Mouse (Mus musculus): ENCODE data around the gene Myo15b. TPM values are rescaled to one million over a fixed set of nuclear protein-coding genes. Genes with fewer than 3 reads are reported as not detected.

Myo15b gene
- polyA plus RNA-seq (2014; fragmentation: Illumina TruSeq; extraction: RNeasy Lipid Tissue Mini Kit (QIAGEN cat#74804); ENCODE audit: low read depth, low replicate concordance), result 1.1 TPM

DNA sequence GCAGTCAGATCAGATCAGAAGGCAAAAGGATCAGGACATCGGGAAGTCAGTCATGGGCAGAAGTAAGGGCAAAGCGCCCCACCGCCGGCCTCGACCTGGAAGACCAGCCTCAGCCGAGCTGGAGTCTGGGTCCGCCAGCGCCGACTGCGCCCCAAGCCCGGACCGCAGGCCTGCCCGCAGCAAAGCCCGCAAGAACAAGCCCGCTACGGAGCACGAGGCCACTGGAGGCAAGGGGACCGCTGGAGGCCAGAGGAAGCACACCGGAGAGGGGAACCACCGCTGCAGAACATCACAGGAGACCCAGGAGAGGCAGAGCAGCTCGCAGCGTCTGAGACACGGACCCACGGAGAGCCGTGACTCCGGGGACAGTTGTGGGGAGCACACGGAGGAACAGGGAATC, at the start of gene Myo15b:
TSS of gene Myo15b (plus strand) at position 53 of the 400 bp plus-strand sequence.

DNA sequence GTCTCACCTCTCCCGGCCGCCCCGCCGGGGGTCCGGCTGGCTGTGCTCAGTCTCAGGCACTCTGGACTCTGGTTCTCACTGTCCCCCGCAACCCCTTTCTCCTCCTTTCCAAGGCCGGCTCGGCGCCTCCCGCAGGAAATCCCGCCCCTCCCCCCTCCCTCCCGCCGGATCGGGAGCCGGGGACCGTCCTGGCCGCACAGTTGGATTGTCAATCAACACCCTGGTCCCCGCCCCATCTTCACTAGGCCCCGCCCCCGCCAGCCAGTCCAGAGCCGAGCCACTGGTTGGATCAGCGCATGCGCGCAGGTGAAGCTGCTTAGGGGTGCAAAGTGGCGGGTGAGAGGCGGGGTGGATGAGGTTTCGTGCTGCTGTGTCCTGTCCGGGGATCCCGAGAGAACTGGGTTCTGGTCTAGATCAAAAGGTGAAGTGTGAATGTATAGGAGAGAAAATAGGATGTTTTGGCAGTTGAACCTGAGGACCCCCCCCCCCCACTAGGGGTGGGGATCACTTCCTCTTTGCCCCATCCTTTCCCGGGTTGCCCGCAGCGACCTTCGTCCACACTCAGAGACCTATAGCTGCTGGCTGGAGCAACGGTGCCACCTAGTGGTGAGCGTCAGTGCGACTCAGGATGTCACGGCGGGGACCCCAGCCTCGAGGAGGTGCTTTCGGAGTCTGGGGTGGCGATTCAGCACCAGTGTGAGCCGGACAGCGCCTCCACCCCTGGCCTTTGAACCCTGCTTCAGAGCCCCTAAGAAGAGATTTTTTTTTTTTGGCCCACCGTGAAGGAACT, 44.5 kb upstream of the Myo15b start, which contains the start of gene Caskin2:
TSS of gene Caskin2 (minus strand) at position 133 of the 790 bp plus-strand sequence.

DNA sequence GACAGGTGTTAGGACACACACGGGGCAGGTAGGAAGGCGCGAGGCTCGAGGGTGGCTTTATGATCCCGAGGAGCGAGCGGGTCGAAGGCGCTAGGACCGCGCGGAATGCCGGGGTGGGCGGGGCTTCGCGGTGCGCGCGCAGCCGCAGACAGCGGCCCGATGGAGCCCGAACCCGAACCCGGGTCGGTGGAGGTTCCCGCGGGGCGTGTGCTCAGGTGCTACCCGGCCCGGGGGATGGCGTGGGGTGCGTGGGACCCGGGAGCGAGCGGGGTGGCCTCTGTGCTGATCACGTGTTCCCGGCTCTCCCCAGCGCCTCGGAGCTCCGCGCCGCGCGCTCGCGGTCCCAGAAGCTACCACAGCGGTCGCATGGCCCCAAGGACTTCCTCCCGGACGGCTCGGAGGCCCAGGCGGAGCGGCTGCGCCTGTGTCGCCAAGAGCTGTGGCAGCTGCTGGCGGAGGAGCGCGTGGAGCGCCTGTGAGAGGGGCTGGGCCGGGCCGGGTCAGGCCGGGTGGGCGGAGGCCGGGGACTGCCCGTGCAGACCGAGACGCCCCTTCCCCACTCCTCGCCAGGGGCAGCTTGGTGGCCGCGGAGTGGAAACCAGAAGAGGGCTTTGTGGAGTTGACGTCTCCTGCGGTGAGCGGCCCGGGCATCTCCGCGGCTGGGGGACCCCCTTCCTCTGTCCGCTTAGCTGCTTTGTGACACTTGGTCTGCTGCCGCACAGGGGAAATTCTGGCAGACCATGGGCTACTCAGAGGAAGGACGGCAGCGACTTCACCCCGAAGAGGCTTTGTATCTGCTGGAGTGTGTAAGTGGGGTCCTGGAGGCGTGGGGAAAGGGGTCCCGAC, 43.4 kb upstream of the Myo15b start, which contains the start of gene Tsen54:
TSS of gene Tsen54 (plus strand) at position 120 of the 846 bp plus-strand sequence.

DNA sequence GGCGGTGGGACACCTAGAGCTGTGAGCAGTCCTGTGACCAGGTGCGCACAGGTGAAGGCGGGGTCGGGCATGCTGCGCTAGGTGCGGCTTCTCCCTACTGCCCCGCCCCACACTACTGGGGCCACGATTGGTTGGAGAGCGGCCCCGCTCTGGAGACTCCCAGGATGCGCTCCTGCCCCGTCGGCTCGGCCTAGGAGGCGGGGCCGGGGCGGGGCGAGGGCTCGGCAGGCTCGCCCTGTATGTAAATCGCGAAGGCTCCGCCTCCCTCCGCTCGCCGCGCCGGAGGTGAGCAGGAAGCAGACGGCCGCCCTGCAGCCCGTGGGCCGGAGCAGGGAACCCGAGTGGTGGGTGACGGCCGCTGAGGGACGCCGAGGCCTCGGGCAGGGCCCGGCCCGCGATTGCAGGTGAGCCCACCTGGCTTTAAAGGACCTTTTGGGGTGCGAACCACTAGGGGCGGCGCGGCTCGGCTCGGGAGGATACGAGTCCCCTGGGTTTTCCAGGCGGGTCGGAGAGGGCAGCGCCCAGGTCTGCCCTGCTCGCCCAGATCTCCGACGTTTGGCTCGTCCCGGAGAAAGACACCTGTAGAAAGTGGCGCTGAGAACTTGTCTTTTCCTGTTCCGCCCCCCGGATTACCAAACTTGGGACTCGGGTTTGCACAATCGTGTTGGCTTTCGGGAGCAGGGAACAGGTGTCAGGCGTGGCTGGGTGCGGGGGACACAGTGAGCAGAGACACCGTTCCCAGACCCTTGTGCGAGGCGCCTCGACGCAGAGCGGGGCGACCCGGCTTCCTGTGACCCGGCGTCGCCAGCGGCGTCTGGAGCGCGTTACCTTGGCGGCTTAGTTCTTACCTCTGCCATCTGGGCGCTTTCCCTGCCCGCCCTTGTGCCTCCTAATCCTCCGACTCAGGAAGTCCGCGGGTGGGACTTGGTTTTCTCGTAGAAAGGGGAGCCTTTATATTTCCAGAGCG, 34.1 kb upstream of the Myo15b start, which contains the start of gene Llgl2:
TSS of gene Llgl2 (plus strand) at position 276 of the 967 bp plus-strand sequence.

DNA sequence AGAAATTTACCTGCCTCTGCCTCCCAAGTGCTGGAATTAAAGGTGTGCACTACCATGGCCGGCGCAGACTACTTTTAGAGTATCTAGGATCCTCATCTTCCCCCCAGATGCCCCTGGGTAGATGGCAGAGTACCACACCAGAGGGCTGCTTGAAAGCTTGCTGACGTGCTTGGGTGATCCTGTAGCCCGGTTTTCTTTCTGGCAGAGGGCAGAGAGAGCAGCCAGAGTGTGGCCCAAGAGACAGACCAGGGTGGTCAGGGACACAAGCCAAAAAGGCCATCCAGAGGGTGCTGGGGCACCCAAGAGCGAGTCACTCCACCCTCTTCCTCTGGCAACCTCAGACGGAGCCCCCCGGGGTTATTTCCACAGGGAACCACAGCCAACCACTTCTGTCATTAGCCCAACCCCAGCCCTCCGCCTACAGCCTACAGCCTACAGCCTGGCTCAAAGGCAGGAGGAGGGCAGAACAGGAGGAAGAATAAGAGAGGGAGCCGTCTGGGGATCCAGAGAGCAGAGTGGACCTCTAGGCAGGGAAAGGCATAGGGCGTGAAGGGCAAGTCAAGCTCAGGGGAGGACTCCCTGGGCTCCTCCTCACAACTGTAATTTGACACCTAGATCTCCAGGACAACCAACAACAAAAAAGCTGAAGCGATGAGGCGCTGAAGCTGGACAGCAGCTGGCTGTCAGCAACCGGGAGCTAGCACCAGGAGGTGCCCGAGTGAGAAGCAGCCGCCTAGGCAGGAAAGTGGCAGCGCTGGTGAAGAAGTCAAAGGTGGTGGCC, 41.5 kb downstream of the Myo15b start, which contains the start of gene Smim5:
TSS of gene Smim5 (plus strand) at position 481 of the 781 bp plus-strand sequence.

DNA sequence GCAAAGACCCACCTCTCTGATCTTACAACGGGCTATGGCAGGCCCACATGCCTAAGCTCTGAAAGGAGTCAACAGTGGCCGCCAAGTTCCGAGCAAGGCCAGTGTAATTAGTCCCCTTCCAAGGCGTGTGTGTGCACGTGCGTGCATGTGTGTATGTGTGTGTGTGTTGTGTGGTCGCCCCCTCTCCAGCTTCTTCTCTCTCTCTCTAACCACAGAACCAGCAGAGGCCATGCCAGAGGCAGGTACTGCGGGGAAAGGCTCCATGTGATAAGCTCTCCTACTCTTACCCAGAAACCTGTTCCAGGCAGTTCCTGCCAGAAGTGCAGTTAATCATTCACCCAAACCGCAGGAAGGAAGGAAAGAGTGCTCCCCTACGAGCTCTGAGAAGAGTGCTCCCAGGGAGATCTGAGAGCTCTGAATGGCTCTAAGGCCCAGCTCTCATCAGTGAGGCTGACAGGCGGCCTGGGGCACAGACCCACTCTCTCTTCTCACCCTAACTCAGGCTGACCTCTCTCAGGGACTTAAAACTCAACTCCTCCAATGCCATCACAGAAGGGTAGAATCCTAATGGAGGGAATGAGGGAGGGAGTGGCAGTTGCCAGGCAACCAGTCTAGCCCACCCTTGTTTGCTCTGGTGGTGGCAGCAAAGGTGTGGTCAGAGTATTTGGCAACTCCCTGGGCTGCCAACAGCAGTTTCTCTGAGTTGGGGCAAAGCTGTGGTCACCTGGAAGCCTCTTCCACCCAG, 53.6 kb downstream of the Myo15b start, which contains the start of gene Smim6:
TSS of gene Smim6 (plus strand) at position 386 of the 745 bp plus-strand sequence.

DNA sequence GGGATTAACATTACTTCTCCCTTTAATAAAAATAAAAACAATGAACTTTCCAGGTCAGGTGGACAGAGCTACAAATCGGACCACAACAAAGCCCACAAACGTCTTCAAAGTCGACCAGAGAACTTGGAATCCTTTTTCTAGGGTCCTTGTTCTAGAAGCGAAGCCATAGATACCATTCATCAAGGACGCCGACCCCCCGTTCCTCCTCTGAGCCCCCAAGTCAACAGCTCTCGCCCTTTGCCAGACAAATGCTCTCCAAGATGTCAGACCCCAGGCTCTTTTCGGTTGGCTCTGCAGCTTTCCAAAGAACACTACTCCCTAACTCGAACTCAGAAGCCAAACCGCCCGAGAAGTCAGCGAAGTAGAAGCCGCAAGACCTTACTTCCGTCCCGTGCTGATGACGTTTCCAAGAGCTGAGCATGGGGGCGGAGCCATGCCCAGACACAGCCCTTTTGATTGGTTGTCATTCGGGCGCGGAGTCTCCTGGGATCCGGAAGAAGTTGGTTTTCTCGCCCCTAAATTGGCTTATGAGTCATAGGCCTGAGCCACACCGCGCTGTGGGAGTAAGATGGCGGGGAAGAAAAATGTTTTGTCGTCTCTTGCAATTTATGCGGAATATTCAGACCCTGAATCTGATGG, 75.0 kb downstream of the Myo15b start, which contains the start of the genes Sap30bp and Recql5:
TSS of gene Sap30bp (plus strand) at position 175 of the 639 bp plus-strand sequence.
TSS of gene Recql5 (minus strand) at position 370 of the 639 bp plus-strand sequence.

Other genes starting within 250 kb of the Myo15b start
- 80.0 TPM for gene Mif4gd, start 245.4 kb upstream of the Myo15b start, polyA plus RNA-seq (2014; fragmentation: Illumina TruSeq; extraction: RNeasy Lipid Tissue Mini Kit (QIAGEN cat#74804); ENCODE audit: low read depth, low replicate concordance)
- gene Slc25a19, start 230.1 kb upstream of the Myo15b start, polyA plus RNA-seq (2014; fragmentation: Illumina TruSeq; extraction: RNeasy Lipid Tissue Mini Kit (QIAGEN cat#74804); ENCODE audit: low read depth, low replicate concordance), result 1.8 TPM
- 12.9 TPM for gene Grb2, start 149.8 kb upstream of the Myo15b start, polyA plus RNA-seq (2014; fragmentation: Illumina TruSeq; extraction: RNeasy Lipid Tissue Mini Kit (QIAGEN cat#74804); ENCODE audit: low read depth, low replicate concordance)
- gene Tmem94, start 93.0 kb upstream of the Myo15b start, polyA plus RNA-seq (2014; fragmentation: Illumina TruSeq; extraction: RNeasy Lipid Tissue Mini Kit (QIAGEN cat#74804); ENCODE audit: low read depth, low replicate concordance), result 1.6 TPM
- gene Caskin2, start 44.8 kb upstream of the Myo15b start, polyA plus RNA-seq (2014; fragmentation: Illumina TruSeq; extraction: RNeasy Lipid Tissue Mini Kit (QIAGEN cat#74804); ENCODE audit: low read depth, low replicate concordance), result 0.13 TPM
- gene Tsen54, start 43.7 kb upstream of the Myo15b start, polyA plus RNA-seq (2014; fragmentation: Illumina TruSeq; extraction: RNeasy Lipid Tissue Mini Kit (QIAGEN cat#74804); ENCODE audit: low read depth, low replicate concordance), result not detected
- gene Llgl2, start 34.4 kb upstream of the Myo15b start, polyA plus RNA-seq (2014; fragmentation: Illumina TruSeq; extraction: RNeasy Lipid Tissue Mini Kit (QIAGEN cat#74804); ENCODE audit: low read depth, low replicate concordance), result not detected
- not detected for gene Smim5, start 41.6 kb downstream of the Myo15b start, polyA plus RNA-seq (2014; fragmentation: Illumina TruSeq; extraction: RNeasy Lipid Tissue Mini Kit (QIAGEN cat#74804); ENCODE audit: low read depth, low replicate concordance)
- gene Smim6, start 53.6 kb downstream of the Myo15b start, polyA plus RNA-seq (2014; fragmentation: Illumina TruSeq; extraction: RNeasy Lipid Tissue Mini Kit (QIAGEN cat#74804); ENCODE audit: low read depth, low replicate concordance), result 5.2 TPM
- 8.4 TPM for gene Sap30bp, start 74.9 kb downstream of the Myo15b start, polyA plus RNA-seq (2014; fragmentation: Illumina TruSeq; extraction: RNeasy Lipid Tissue Mini Kit (QIAGEN cat#74804); ENCODE audit: low read depth, low replicate concordance)
- 3.5 TPM for gene Recql5, start 75.1 kb downstream of the Myo15b start, polyA plus RNA-seq (2014; fragmentation: Illumina TruSeq; extraction: RNeasy Lipid Tissue Mini Kit (QIAGEN cat#74804); ENCODE audit: low read depth, low replicate concordance)
- gene Itgb4, start 116.3 kb downstream of the Myo15b start, polyA plus RNA-seq (2014; fragmentation: Illumina TruSeq; extraction: RNeasy Lipid Tissue Mini Kit (QIAGEN cat#74804); ENCODE audit: low read depth, low replicate concordance), result not detected
- not detected for gene Galk1, start 154.3 kb downstream of the Myo15b start, polyA plus RNA-seq (2014; fragmentation: Illumina TruSeq; extraction: RNeasy Lipid Tissue Mini Kit (QIAGEN cat#74804); ENCODE audit: low read depth, low replicate concordance)
- gene H3f3b, start 169.6 kb downstream of the Myo15b start, polyA plus RNA-seq (2014; fragmentation: Illumina TruSeq; extraction: RNeasy Lipid Tissue Mini Kit (QIAGEN cat#74804); ENCODE audit: low read depth, low replicate concordance), result 711 TPM
- 6.0 TPM for gene Unk, start 171.9 kb downstream of the Myo15b start, polyA plus RNA-seq (2014; fragmentation: Illumina TruSeq; extraction: RNeasy Lipid Tissue Mini Kit (QIAGEN cat#74804); ENCODE audit: low read depth, low replicate concordance)
- gene Unc13d, start 219.6 kb downstream of the Myo15b start, polyA plus RNA-seq (2014; fragmentation: Illumina TruSeq; extraction: RNeasy Lipid Tissue Mini Kit (QIAGEN cat#74804); ENCODE audit: low read depth, low replicate concordance), result 0.11 TPM
- gene Wbp2, start 228.6 kb downstream of the Myo15b start, polyA plus RNA-seq (2014; fragmentation: Illumina TruSeq; extraction: RNeasy Lipid Tissue Mini Kit (QIAGEN cat#74804); ENCODE audit: low read depth, low replicate concordance), result 22.9 TPM

Measured in testis, adult 10 weeks (tissue).